Mouse (Mus musculus) NIH3T3 (cell line): ENCODE data around the gene Macrod1.

ENCODE experiments used
- DNase-seq: peaks from one replicate; pipeline ENCODE4 v3.0.0-alpha.2; 2012; ENCODE audit warnings: low read depth

Macrod1 gene

DNA sequence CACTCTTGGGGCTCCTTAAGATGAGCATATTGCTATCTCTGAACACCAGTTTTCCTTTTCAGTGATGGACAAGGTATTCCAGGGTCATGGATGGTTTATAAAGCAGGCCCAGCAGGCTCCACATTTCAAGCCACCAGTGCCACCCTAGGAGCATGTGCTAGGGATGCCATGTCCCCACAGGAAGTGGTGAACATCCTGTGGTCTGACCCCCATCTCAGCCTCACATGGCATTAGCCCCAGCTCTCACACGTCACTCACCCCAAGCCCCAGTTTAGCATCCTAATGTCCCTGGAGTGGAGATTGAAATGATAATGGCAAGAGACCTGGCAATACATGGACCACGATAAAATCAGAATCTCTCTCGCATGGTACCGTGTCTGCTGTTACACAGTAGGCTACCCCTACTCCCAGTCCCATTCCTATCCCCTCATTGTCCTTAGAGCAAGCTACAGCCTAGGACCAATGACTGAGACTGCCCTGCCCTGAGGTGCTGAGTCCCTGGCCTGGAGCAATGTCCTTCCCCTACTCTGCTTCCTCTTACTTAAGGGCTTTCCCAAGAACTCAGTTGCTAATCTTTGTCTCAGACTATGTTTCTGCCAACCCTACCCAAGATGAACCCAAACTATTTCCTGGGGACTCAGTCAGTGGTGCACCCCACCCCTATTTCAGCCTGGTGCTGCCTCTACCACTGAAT is 59.6 kb downstream of the Macrod1 start:
- DNase-seq = no peak

DNA sequence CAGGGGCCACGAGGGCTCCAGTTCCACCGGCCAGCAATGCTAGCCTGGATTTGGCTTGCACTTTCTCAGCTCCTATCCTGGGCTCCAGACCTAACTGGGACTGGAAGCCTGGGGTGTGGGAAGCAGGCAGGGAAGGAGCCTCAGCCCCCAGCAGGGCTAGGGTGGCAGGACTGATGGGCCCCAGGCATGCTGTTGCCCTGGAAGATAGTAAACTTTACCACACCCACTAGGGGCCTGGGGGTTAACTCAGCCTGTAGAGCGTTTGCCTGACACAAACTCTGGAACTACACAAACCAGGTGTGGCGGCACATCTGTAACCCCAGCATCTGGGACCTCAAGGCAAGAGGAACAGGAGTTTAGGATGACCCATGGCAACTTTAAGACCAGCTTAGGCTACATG is 60.5 kb downstream of the Macrod1 start:
- DNase-seq = no peak

DNA sequence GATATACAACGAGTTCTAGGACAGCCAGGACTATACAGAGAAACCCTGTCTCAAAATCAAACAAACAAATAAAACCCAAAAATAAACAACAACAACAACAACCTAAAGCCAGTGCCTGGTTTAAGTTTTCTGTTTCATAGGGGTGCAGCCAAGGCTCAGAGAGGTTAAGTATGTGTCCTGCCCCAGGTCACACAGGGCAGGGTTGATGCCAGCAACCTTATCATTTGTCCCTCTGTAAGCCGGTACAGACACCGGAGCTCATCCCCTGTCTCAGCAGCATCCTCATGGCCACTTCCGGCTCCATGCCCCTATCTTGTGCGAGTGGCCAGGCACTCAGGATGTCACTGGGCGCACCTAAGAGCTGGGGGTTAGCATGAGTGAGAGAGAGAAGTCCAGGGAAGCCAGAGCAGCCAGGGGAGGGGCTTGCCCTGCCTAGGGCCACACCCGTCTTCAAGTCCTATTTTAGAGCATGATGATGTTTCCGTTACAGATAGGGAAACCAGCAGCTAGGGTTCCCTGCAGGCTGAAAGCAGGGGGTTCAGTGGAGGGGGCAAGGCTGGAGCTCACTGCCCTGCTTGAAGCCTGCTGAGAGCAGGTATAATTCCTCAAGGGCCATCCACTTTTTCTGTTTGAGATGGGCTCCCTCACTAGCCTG is 61.2 kb downstream of the Macrod1 start:
- no peak for DNase-seq

DNA sequence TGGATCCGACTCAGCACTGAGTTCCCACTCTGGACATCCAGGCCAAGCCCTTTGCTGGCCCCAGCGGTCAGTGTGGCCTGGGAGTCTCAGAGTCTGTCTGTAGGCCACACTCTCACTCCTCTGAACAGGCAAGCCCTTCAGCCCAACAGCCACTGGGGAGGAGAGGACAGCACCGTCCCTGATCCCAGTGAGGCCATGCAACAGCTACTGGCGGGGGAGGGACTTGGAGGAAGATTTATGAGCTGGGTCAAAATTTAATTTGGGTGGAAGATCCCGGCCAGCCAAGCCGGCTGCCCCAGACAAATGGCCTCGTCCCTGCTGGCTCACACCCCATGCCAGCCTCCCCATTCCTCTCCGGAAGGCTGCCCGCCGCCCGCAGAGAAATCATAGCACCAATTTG is 64.6 kb downstream of the Macrod1 start:
- peak; percentile 16 for DNase-seq

DNA sequence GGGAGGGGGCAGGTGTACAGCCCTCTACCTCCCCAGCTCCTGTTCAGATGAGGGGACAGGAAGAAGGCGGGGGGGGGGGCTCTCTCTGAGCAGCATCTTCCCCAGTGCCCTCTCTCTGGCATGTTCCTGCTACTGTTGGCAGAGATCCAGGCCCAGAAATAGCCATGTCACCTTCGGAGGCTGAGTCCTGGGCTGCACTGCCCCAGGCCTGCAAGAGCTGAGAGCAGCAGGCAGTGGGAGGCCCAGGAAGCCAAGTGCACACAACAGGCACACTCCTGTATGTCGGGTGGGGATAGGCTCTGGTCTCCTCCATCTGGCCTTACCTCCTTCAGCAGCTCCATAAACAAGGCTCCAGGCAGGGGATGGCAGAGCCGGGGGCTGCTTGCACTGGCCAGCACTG is 65.7 kb downstream of the Macrod1 start:
- DNase-seq = no peak

DNA sequence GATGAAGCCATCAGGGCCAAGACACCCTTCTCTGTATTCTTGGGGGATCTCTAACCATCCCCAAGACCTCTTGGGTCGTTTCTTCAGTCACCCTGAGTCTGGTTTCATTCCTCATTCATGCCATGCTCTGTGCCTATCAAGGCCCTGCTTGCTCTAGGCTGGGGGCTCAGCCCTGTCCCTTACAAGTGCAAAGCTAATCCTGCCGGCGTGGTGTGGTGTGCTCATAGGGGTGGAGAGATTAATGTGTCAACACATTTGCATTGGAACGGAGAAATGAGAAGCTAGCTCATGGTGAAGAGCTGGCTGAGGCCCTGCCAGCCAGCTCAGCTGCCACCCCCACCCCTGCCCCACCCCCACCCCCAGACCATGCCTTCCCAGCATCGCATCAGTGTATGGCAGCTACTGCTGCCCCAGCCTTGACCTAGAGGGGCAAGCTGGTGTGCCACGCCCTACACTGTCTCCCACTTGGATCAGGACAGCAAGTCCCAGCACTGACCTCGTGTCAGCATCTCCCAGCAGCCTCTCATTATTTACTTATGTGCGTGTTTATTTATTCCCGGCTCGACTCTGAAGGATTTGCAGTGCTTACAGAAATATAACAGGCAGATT is 66.2 kb downstream of the Macrod1 start:
- DNase-seq = no peak

DNA sequence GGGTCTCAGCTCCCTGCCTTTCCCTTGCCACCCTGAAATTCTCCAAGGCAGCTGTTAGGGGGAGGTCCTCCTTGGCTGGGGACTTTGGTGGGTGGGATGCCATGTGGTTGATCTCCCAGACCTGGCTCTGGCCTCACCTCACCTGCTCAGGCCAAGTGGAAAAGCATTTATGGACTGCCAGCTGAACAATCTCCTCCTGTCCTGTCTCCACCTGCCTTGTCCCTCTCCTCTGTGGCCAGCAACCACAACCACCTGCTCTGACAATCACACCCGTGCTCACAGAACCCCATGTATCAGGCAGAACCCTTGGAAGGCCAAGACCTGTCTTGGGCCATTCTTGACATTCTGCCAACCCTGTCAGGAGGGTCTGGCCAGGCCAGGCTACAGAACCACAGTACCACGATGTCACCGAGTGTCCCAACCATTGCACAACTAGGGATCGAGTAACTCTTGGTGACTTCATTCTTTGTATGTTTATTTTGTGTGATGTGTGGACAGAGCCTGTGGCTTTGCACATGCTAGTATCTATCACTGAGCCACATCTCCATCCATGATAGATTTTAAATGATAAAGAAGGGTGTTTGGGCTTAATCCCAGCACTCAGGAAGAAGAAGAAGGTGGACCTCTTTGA is 69.0 kb downstream of the Macrod1 start:
- DNase-seq = no peak

DNA sequence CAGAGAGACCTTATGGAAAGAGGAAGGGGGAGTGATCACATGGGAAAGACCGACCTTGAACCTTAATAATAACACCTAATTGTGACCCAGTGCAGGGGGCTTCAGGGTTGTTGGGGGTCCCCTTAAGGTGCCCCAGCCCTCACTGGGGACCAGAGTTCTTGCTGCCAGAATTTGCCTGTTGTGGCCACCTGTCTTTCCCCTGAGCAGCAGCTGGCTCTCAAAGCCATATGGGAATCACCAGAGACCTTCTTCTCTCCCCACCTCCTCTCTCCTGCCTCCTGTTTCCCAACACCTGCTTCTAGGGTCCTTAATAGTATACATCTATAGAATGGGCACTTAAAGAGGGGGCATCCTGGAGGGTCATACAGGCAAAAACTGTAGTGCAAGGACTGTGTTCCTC is 69.6 kb downstream of the Macrod1 start:
- DNase-seq = no peak

DNA sequence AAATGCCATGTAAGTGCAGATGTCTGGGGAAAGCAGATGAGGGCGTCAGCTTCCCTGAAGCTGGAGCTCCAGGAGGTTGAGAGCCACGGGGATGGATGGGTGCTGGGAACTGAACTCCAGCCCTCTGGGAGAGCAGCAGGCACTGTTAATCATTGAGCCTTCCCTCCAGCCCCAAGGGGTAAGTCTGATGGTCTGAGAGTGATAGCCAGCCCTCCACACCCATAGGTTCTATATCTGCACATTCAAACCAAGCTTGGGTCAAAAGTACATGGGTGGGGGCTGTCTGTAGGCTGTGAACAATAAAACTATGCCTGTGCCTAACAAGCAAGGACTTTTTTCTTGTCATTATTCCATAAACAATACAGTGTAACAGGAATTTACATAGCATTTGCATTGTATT is 70.3 kb downstream of the Macrod1 start:
- no peak for DNase-seq

DNA sequence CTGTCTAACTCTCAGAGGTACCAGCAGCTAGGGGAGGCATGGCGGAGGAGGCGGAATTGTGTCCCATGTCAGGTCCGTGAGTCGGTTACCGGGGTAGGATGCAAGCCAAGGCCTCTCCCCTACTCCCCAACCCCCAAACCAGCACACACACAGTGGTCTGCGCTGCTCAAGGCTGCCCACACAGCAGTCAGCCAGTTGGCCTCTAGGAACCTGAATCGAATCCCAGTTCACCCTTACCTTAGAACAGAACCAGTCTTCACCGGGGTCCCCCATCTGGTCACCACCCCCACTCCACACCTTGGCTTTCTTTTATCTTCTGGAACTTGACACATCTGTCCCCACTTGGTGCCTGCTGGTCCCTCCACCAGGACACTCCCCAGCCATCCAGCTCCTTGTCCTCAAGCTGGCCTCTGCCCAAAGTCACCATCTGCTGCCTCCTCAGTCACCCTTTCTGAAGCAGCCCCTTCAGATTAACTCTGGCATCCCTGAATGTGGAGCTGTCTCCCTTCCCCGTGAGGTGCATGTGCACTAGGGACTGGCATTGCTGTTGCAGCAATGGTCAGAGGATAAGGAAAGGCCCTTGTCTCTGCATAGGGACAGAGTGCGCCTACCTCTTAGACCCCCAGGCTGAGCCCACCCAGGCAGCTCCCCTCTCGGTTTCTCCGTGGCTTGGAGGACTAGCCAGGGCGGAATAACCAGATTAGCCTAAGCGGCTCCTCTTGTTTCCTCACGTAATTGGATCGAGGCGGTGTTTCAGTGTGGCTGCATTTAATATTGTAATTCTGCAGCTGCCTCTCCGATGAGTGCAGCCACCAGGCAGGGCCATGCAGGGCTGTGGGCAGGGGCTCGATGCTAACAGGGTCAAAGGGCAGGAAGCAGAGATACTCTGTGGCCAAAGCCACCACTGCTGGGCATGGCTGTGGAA is 72.2 kb downstream of the Macrod1 start:
- DNase-seq = no peak

DNA sequence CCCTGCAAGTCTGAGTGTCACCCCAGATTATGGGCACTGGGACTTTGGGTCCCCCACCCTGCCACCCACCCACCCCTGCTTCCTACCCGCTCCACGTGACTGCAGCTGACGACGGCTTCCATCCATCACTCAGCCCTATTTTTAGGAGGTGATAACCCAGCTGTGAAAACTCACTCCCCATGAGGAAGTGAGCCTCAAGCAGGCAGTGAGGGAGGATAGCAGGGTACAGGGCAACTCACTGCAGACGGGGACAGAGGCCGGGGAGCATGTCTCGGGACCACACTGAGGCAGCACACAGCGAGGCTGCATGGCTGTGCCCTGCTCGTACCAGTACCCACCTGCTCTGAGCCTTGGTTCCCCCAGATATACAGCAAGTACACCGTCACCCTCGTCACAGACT is 73.7 kb downstream of the Macrod1 start:
- DNase-seq = no peak

DNA sequence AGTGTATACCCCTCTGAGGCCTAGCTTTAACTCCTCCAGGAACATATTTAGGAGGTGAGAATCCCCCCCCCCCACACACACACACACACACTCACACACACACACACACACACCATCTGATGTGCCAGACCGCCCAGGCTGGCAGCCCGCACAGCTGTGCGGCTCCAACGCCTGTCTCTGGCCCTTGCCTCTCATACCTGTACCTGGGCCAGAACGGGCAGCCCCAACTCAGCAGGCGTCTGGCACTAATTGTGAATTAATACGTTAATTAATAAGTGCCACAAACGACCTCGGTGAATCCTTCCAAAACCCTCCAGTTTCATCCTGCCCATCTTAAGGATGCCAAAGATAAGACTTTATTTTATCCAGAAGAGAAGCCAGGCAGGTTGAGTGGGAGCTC is 76.8 kb downstream of the Macrod1 start:
- no peak for DNase-seq

DNA sequence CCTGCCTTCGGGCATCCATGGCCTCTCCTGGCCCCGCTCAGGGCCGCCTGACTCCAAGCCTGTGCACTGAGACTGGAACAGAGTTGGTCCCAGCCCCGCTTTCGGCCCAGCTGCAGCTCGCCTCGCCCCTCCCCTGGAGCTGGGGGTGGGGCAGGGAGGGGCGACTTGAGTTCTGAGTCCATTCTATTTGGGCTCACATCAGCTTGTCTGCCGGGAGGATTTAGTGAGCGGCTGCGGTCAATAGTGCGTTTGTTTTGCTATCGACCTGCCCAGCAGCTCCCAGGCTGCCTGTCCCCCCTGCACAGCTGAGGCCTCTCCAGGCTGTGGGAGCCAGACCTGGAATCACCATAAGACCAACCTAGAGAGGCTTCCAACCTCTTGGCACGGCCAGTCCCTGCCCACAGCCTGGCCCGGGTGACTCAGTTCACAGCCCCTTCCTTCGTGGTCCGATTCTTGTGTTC is 78.1 kb downstream of the Macrod1 start:
- peak; percentile 70 for DNase-seq

- DNase-seq = peak; percentile 64
Observed at GRCm38 (mm10) chr19:7135525-7135924, 78.9 kb downstream of the Macrod1 start.

- DNase-seq = peak; percentile 42
Observed at GRCm38 (mm10) chr19:7136016-7136415, 79.4 kb downstream of the Macrod1 start.

DNA sequence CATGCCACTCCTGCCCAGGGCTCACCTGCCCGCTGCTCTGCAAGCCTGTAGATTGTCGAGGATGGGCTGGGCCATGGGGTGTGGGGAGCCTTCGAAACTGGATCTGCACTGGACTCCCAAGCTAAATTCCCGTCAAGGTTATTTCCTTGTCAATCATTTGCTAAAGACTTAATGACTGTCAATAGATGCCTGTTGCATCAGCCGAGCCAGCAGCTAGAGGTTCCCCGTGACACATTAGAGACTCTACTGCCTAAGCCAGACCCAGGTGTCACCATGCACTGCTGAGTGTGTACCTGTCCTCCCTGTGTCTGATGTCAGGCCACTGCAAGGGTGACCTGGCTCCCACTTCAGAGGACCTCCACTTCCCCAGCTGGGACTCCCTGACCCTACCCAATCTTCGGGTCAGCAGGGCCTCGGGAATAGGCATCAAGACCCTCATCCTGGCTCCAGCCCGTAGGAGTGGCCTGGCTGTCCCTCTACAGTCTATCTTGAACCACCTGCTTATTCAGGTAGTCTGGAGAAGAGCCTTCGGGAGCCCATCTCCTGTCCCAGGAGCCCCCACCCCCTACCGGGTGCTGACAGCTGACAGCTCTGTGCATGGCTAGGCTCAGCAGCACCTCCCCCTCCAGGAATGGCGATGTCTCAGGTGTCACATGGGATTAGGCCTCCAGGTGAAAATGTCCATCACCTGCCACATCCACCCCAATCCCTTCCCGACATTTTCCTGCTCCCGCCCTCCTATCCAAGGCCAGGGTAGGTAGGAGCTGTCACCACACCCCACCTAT is 80.3 kb downstream of the Macrod1 start:
- no peak for DNase-seq

GRCm38 (mm10) chr19:7138327-7138726 is 81.7 kb downstream of the Macrod1 start:
- DNase-seq = peak; percentile 52

DNA sequence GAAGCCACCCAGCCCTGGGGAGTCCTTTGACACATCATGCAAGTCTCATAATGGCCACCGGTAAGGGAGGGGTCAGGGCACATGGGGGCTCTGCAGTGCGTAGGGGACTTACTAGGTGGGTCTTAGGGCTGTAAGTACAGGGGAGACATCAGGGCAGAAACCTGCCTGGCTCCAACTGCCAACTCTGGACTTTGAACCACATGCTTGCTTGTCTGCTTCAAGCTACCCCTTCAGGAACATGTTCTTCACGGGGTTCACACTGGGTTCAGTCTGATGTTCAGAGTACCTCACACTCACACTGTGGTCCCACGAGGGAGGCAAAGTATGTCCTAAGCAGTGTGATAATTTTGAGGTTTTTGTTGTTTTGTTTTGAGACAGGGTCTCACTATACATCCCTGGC is 82.7 kb downstream of the Macrod1 start:
- DNase-seq = no peak

GRCm38 (mm10) chr19:7140373-7140772 is 83.8 kb downstream of the Macrod1 start:
- DNase-seq = peak; percentile 47

DNA sequence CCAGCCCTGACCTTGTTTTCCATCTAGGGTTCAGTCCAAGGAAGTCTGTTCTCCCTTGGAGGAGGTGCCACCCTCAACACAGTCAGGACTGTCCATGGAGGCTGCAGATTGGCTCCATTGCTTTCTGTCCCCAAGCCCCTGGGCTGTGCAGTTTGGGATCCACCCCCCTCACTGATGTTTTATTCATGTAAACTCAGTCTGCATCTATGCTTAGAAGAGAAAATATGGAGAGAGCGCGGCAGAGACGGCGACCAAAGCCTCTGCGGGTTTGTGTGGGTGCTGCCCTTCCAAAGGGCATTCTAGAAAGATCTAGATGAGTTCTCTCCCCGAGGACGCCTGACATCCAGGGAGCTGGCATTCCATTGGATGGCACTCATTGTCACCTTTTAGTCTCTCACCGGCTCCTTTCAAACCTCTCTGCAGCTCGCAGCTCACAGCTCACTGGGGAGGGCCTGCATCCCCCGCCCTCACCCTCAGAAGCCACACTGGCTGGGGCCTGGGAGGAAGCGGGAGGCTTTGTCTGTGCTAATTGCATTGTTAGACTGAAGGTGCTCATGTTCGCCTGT is 84.3 kb downstream of the Macrod1 start:
- DNase-seq = no peak
